Mouse (Mus musculus): ENCODE results near the gene Zap70. TPM values are rescaled to one million over a fixed set of nuclear protein-coding genes. Genes with fewer than 3 reads are reported as not detected.

Gene Zap70
- polyA plus RNA-seq (2012; rRNA removed; ENCODE audit: low replicate concordance), result 16.9 and 59.2 TPM in 2 replicates

DNA sequence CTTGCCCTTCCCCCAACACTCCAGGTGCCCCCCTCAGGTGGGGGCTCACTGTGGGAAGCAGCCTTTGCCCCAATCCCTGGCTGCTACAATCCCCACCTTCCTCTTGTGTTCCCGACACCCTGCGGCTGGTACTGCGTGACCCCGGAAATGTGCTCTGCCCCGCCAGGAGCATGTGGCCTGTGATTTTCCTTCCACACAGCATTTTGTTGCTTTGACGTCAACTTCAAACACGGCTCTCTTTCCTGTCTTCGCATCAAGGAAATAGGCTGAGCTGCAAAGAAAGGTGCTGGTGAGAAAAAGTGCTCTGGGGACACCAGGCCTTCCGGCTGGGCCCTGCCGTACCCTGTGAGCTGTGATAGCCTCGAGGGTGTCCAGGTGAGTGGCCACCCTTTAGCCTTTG lies at the start of gene Zap70:
Gene Zap70 (plus strand): TSS at position 231 of the 400 bp plus-strand sequence.

DNA sequence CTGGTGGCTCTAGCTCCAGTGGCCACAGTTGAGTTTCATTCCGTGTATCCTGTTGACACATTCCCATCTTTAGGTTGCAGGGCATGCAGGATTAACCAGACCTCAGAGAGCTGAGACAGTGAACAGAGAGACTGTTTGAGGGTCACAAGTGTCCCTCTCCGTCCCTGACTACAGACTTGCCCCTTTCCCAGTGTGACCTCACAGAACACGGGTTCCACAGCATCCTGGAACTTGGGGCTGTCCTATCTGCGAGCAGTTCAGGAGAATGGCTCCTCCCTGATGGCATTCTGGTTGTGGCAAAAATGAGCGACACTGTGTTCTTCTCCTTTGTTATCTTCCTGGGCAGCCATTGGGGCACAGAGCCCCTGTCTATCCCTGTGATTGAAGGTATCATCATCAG lies 47.3 kb upstream of the Zap70 start, which contains the start of gene Actr1b:
Gene Actr1b (minus strand): TSS at position 112 of the 400 bp plus-strand sequence.

Other genes with a start within 250 kb of the Zap70 start
- gene Cnnm3, start 249.9 kb upstream of the Zap70 start, polyA plus RNA-seq (2012; rRNA removed; ENCODE audit: low replicate concordance), result 24.1 and 35.1 TPM in 2 replicates
- 17.8 and 417 TPM in 2 replicates for gene Ankrd23, start 224.9 kb upstream of the Zap70 start, polyA plus RNA-seq (2012; rRNA removed; ENCODE audit: low replicate concordance)
- gene Gm42417, start 222.4 kb upstream of the Zap70 start, polyA plus RNA-seq (2012; rRNA removed; ENCODE audit: low replicate concordance), result not detected in 2 replicates
- gene Ankrd39, start 214.4 kb upstream of the Zap70 start, polyA plus RNA-seq (2012; rRNA removed; ENCODE audit: low replicate concordance), result 20.2 and 34.2 TPM in 2 replicates
- 23.4 and 25.9 TPM in 2 replicates for gene Sema4c, start 203.4 kb upstream of the Zap70 start, polyA plus RNA-seq (2012; rRNA removed; ENCODE audit: low replicate concordance)
- gene Fam178b, start 78.6 kb upstream of the Zap70 start, polyA plus RNA-seq (2012; rRNA removed; ENCODE audit: low replicate concordance), result 6.9 and 11.8 TPM in 2 replicates
- gene Cox5b, start 70.3 kb upstream of the Zap70 start, polyA plus RNA-seq (2012; rRNA removed; ENCODE audit: low replicate concordance), result 516 and 630 TPM in 2 replicates
- gene 4933424G06Rik, start 51.6 kb upstream of the Zap70 start, polyA plus RNA-seq (2012; rRNA removed; ENCODE audit: low replicate concordance), result not detected in 2 replicates
- 110 and 120 TPM in 2 replicates for gene Actr1b, start 47.4 kb upstream of the Zap70 start, polyA plus RNA-seq (2012; rRNA removed; ENCODE audit: low replicate concordance)
- 17.8 and 23.1 TPM in 2 replicates for gene Tmem131, start 181.9 kb downstream of the Zap70 start, polyA plus RNA-seq (2012; rRNA removed; ENCODE audit: low replicate concordance)

Measured in mammary gland, adult 2 months (tissue).